Mouse (Mus musculus) liver, adult 2 months (tissue): Measurements from ENCODE around the gene Pea15a.

Source experiments
- CTCF ChIP-seq: fragments of 200-500 bp; IDR thresholded peaks from 2 replicates; pipeline ENCODE4 v1.5.1; 2011; ENCODE audit warnings: low read depth, low read length, control low read depth
- POLR2A ChIP-seq: fragments of 200-500 bp; IDR thresholded peaks from 2 replicates; pipeline ENCODE4 v1.6.1; 2011; ENCODE audit warnings: low read length, control low read depth; ENCODE audit not compliant: insufficient read depth; ENCODE audit errors: extremely low read depth

GRCm38 (mm10) chr1:172183056-172183455 lies 23.5 kb downstream of the Pea15a start:
- TF ChIP-seq CTCF (no peak), POLR2A (no peak)
